Mouse (Mus musculus) kidney, postnatal 4 days (tissue): ENCODE data around the gene Zfp74.

Experiments
- DNase-seq, 2 experiments: peaks; one replicate each; pipeline ENCODE4 v3.0.0; 2021; ENCODE audit warnings: mixed read lengths in 2 of 2

Zfp74 gene

DNA sequence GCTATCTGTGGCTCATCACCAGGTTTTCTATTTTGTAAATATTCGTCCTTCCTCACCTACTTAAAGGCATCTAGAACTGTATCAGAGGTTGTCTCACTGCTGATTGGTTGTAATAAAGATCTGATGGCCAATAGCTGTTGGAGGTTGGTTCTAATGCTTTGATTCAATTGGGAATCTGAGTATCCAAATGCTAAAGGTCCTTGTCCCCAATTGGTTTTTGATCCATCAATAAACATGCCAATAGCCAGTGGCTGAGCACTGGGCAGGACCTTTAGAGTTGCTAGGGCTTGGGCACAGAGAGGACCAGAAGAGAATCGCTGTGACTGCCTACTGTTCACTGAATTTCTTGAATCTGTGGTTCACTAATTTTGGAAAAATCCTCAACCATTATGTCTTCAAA, 10.2 kb downstream of the Zfp74 start:
- no peak for DNase-seq

DNA sequence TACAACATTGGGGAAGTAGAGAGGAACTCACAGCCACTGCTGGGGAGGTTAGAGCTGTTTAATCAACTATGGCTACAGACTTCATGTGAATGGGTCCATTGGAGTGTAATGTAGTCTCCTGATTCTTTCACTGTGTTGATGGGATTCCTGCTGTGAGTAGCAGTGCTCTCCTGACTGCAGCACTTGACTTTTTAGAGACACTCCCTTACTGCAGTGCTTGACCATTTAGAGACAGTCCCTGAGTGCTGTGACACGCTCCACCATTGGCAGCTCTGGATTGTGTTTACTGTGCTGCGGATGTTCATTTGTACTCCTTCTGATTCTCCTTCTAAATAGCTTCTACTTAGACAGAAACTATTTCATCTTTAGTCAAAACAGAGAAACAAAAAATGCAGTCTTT, 11.1 kb downstream of the Zfp74 start:
- no peak for DNase-seq

DNA sequence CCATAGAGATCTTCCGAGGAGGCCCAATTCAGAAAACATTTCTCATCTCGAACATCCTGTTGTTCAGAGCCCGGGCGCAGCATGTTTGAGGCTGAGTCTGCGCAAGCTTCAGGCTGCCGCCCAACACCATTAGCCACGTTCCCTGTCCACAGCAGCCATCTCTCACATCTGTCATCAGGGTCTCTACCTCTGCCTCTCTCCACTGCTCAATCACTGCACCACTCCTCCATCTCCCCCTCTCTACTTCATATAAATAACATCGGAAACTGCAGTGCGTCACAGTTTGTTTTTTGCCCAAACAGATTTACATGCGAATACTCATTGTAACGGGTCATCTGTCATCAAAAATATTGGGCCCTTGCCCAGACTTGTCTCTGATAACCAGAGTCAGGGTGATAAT, 12.9 kb downstream of the Zfp74 start:
- DNase-seq, result no peak

DNA sequence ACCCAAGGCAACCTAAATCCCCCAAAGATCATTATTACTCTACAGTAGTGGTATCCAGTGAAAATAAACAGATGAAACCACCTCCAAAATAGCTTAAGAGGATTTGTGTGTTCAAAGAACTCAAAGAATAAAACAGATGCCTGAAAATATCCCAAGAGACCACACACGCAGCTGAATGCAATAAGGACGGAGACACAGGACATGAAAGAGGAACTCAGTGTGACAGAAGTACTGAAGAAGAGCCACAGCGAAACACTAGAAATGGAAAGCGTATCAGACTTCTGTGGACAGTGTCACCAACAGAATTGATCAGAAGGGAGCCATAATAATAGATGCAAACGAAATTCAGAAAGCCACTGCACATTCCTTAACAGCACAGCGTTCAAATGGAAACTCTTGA, 15.0 kb downstream of the Zfp74 start:
- DNase-seq, result no peak

DNA sequence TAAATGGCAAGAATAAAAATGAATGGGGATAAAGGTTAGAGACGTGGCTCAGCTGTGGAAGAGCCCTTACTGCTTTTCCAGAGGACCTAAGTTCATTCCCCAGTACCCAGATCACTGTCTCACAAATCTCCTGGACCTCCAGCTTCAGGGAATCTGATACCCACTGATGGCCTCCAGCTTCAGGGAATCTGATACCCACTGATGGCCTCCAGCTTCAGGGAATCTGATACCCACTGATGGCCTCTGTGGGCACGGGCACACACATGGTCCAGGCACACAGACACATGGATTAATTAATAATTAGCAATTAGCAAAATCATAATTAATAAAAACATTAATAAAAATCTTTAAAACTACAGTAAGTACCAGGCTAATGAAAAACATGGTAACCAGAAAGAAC, 31.1 kb downstream of the Zfp74 start:
- no peak for DNase-seq

DNA sequence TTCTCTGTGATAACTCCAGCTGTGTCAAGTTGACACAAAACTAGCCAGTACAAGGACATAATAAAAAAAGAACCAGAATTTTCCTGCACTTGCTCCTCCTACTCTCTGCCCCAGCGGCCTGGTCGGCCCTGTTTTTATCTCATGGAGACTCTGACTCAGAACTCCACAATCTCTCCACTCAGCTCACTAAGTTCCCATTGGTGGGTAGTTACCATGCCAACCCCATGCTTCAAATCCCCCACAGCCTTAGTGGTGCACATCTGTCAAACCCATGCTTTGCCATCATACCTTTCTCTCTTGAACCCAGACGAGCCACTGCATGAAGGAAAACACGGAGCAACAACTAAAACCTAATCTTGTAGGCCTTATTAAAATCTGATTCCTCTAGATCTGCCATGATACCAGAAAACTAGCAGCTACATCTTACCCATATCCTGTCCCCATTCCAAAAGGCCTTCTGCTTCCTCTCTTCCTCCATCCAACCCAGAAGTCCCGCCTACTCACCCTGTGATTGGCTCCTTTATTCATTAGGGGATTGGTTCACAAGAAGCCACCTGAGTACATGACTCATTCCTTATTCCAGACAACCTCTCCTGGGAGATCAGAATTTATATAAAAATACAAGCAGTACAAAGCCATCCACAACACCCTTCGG, 32.3 kb downstream of the Zfp74 start:
- DNase-seq, result no peak

DNA sequence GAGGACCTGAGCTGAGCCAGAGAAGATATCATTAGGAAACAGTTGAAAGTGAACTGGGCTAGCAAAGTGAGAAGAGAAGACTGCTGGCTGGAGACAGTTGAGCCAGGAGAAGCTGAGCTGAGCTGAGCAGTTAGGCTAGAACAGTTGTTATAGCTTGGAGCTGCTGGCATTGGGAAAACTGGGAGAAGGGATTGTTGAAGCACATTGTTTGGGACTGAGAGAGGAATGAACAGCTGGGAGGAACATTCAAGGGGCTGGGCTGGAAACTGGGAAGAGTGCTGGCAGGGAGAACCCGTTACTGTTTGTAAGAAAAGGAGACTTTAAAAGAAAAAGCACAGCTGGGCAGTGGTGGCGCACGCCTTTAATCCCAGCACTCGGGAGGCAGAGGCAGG, 35.8 kb downstream of the Zfp74 start:
- DNase-seq, result no peak

DNA sequence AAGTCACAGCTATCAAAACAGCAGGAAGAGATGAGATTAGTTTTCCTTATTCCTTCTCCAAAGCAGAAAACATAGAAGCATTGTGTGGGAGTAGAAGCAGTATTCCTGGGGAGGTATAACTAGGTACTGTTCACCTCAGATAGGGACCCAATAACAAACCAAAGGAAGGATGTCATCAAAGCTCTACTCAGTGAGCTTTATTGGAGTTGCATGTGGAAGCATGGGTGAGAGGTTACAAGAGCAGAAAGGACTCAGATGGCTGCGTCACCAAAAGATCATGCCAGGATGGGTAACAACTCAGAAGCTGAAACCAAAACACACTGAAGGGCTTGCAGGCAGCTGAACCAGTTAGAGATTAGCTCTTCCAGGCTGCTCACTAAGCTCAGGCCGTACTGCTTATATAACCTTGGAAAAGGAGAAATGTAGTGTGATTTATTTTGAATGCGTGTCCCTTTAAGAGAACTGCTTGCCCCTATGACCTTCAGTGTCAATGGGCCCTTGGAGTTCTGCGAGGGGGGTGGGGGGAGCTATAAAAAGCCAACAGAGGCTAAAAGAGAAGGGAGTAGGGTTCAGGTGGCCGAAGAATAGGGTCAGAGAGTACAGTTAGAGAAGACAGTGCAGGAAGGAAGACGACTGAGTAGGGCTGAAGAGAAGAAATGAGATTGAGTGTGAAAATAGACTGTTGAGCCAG, 36.4 kb downstream of the Zfp74 start:
- DNase-seq, result no peak

DNA sequence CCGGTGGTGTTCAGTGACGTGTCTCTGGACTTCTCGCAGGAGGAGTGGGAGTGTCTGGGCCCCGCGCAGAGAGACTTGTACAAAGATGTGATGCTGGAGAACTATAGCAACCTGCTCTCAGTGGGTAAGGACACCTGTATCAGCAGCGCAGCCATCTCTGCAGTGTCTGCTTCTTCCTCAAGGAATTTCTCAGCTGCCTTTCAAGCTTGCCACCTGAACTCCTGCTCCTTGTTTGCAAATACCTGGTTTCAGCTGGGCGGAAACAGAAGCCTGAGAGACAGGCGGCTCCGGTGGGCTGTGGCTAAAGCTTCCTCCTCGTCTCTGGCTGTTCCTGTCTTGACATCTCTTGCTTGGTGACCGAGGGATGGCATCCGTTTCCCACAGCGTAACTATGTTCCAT, 41.7 kb downstream of the Zfp74 start:
- no peak for DNase-seq

DNA sequence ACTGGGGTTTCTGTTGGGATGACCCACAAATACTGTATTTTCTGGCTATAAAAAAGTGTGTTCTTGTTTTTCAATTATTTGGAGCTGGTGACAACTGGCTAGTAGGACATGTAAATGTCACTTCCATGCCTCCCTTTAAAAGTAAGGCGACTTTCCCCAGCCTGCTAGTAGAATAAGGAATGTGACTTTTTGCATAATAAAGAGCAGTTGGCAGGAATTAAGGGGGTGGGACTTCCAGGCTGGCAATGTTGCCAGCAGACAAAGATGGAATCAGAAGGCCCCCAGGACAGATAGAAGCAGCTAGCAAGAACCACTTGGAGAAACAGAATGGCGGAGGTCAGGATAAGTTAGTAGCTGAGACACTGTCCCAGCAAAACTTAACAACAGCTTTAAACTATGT, 43.6 kb downstream of the Zfp74 start:
- DNase-seq, result no peak

DNA sequence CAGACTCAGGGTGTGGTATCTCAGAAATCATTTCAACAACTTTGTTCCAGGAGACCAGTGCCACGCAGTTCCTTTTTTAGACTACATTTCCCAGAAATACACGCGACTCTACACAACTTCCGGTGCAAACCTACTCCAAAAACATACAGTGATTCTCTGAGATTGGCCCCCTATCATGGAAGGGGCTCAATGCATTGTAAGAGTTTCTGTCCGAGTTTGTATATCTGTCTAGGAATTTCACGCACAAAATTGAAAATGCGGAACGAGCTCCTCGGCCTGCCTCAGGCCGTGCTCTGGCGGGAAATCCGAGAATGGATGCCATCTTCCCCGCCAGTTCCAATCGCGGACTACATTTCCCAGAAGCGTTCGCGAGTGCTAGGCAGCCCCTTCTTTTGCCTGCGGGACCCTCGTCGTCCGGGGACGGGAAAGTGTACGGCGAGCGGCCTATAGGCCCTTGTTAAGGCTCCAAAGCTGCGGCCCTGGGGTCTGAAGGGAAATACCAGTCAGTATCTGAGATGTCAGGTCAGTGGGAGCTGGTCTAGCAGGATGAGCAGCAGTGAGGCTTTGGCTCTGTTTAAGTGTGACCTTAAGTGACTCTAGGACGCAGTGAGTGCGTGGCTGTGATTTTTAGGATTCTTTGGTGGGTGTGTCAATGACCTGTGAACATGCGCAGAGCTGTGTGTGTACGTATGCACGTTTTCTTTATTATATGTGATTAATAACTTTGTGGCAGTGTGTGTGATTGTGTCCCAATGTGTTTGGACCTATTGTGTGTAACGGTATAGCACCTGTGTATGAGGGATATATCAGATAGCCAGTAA, 45.5 kb downstream of the Zfp74 start, which contains the start of gene Zfp383:
Zfp383 (plus strand) TSS at position 94 of the 821 bp plus-strand sequence.
- peak; percentile 87 to 92 for DNase-seq

DNA sequence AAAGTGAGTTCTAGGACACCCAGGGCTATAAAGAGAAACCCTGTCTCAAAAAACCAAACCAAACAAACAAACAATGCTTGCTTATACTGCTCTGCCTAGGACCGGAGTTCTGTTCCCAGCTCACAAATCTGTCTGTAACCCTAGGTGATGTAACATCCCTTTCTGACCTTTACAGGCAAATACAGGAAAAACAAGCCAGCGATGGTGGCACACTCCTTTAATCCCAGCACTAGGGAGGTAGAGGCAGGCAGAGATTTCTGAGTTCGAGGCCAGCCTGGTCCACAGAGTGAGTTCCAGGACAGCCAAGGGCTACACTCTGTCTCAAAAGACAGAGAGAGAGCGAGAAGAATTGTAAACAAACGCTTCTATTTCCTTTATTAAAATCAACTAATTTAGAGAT, 46.7 kb downstream of the Zfp74 start:
- DNase-seq, result no peak

DNA sequence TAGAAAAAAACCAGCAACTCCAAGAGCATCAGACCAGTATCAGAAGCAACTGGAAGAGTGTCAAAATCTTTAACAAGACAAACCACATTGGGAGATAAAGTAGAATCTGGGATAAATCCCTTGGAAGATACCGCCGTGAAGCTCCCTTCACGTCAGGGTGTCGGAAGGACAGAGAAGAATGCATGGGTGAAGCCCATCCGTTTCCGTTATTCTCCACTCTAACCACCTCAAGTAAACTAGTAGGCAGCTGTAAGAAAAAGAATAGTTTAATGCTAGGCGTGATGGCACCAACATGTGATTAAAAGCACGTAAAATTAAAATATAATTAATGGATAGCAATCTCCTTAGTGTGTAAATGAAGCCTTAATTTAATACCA, 47.2 kb downstream of the Zfp74 start:
- DNase-seq, result peak in 1 of 2 experiments; percentile 12

DNA sequence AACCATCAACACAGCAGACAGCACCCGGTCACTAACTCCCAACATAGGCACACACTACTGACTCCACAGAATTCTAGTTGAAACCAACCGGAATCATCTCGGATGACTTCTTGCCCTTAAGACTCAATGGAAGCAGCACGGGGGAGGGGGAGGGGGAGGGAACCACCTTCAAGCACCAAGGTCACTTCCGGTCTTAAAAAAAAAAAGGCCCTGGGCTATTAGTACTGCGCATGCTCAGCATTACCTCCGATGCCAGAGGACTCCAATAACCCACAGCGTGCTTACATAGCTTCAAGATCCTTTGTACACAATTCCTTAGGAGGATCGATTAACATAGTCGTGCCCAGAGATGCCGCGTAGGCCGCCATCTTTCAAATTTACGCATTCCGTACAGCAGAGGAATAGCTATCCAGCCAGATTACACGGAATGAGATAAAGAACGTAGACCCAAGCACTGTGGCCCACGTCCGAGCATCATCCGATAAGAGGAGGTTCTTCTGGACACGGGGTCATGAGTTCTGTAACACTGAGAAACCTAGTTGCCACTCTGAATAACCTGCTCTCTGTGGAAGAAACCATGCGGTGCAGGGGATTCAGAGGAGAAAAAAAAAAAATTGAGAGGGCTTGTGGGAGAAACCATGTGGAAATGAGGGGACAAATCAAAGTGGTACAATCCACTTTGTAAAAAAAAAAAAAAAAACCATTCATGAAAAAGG, 47.8 kb downstream of the Zfp74 start, which contains the start of gene Zfp27:
Zfp27 (minus strand) TSS at position 607 of the 716 bp plus-strand sequence.
- DNase-seq, result peak; percentile 64 to 82

DNA sequence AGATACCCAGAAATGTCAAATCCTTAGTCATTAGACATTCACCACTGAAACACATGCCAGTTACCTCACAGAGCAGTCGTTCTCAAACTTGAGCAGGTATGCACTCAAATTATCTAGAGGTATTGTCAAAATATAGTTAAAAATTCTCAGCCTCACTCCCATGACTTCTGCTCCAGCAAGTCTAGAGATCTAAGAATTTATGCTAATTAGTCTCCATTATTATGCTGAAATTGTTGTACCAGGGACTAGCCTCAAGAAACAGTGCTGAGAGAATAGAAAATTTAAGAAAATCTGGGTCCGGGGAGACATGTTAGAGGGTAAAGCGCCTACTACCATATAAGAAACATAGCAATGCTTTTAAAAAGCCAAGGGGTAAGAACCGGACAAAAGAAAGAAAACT, 49.8 kb downstream of the Zfp74 start:
- no peak for DNase-seq

DNA sequence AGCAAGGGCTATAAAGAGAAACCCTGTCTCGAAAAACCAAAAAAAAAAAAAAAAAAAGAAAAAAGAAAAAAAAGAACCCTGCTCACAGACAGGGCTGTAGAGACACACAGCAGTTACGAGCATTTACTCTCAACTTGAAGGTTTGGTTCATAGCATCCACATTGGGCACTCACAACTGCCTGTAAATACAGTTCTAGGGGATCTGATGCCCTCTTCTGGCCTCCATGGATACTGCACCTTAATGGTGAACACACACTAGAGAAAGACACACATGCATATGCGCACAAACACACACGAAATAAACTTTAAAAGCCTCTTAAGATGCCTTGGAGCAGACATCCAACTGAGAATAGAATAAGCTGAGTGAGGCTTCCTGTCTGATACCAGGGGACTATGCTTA, 55.5 kb downstream of the Zfp74 start:
- no peak for DNase-seq

DNA sequence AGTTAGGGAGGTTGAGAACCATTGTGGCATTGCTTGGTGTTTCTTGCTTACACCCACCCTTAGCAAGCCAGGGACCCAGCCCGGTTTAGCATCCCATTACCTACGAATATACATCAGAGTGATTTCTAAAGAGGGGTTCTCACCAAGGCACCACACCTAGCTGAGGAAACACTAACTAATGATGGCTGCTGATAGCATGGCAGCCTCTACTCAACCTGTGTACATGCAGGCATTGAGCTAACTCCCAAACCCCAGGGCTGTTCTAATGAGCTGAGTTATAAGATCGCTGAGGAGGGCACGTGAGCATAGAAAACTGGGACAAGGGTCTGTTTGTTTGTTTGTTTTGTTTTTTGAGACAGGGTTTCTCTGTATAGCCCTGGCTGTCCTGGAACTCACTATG, 61.1 kb downstream of the Zfp74 start:
- DNase-seq, result no peak

DNA sequence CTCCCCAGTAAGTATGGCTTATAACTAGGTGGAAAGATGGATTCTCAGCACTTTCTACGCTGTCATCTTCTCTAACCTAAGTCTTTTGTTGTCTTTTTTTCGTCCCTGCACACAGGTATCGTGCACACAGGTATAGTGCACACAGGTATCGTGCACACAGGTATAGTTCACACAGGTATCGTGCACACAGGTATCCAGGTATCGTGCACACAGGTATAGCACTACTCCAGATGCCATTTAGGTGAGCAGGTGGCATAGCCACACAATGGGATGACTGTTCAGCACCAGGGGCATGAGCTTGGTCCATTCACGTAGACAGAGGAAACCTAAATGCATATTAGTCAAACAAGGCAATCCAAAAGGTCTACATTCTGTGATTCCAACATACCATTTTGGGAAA, 63.4 kb downstream of the Zfp74 start:
- no peak for DNase-seq

DNA sequence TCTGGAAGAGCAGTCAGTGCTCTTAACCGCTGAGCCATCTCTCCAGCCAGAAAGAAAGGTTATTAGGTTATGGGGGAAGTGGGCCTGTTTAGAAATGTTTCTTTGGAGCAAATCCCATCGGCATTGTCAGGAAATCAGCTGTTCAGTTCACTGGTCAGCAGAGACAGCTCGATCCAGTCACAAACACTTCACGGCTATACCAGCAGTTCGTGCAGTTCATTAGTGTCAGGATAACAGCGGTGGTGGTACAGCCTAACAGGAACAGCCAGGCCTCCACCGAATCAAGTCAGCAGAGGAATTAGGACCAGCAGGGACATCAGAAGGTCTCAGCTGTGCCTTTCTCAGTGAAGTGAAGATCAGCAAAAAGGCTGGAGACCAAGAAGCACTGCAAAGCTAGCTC, 73.0 kb downstream of the Zfp74 start:
- DNase-seq, result no peak
